Mouse (Mus musculus): ENCODE measurements around the gene Cyp2b23. TPM values are rescaled to one million over a fixed set of nuclear protein-coding genes. Genes with fewer than 3 reads are reported as not detected.
"Not testable (repeated sequence)": the region's sequence is repeated elsewhere in the genome, so short reads cannot be mapped to it uniquely, and the experiment has no call there.

Gene Cyp2b23
- not detected in 2 replicates for polyA plus RNA-seq (2015; fragmentation: Nextera tagmentation; extraction: Ambion mirVana)

GRCm38 (mm10) chr7:26686337-26686736 lies at the start of gene Cyp2b23:
Gene Cyp2b23, minus strand, starts transcription at chr7:26686437.
- Histone ChIP-seq H3K4me1 (ENCODE audit: control insufficient read depth, insufficient read depth, low read depth, low read length) (no peaks in the 10 kb centered on the region), H3K36me3 (ENCODE audit: control insufficient read depth, insufficient read depth, low read length) (no peaks in the 10 kb centered on the region), H3K27me3 (replicated peaks; ENCODE audit: control insufficient read depth, insufficient read depth, low read length) (no peaks in the 10 kb centered on the region), H3K4me2 (ENCODE audit: low read length) (no peak within 1 kb of the TSS), H3K27ac (ENCODE audit: low read depth, low read length) (no peak within 1 kb of the TSS), H3K9me3 (ENCODE audit: control insufficient read depth, low read length) (peaks cover 6% of the 10 kb centered on the region; the same call in 1 of the 2 replicates), H3K9ac (ENCODE audit: low read depth, low read length) (no peak within 1 kb of the TSS), H3K4me3 (ENCODE audit: low read length) (no peak within 1 kb of the TSS)
- 74% methylated on average over 4 of the region's 4 CpGs for WGBS
- ATAC-seq, result no peak

- Histone ChIP-seq H3K27me3 (replicated peaks; ENCODE audit: control insufficient read depth, insufficient read depth, low read length) (no peaks in the 10 kb centered on the region), H3K4me1 (ENCODE audit: control insufficient read depth, insufficient read depth, low read depth, low read length) (no peaks in the 10 kb centered on the region), H3K27ac (ENCODE audit: low read depth, low read length) (no peak overlapping the region), H3K9me3 (ENCODE audit: control insufficient read depth, low read length) (peaks cover 4% of the 10 kb centered on the region; the same call in 1 of the 2 replicates), H3K4me3 (ENCODE audit: low read length) (no peak overlapping the region), H3K4me2 (ENCODE audit: low read length) (no peak overlapping the region), H3K36me3 (ENCODE audit: control insufficient read depth, insufficient read depth, low read length) (no peaks in the 10 kb centered on the region), H3K9ac (ENCODE audit: low read depth, low read length) (no peak overlapping the region)
- 87% methylated on average over 11 of the region's 11 CpGs for WGBS
- no peak for ATAC-seq
Measured at GRCm38 (mm10) chr7:26711061-26711460, 24.8 kb upstream of the Cyp2b23 start.

DNA sequence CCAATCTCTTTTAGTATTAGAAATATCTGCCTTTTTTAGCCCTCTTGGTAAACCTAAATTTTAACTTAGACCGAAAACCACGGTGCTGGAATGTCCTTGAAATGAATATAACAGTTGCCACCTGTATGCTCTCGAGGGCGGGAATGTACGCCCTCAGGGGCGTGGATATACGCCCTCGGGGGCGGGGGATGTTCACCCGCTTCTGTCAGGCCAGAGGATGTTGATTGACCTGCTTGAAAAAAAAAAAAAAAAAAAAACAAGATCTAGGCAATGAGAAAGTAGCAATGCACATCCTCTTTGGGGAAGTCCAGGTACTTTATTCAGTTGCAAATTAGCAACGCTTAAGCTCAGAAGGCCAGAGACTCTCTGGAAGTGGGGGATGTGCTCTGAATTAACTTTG lies 20.8 kb upstream of the Cyp2b23 start:
- Histone ChIP-seq H3K36me3 (ENCODE audit: control insufficient read depth, insufficient read depth, low read length) (no peaks in the 10 kb centered on the region), H3K4me3 (ENCODE audit: low read length) (no peak overlapping the region), H3K9ac (ENCODE audit: low read depth, low read length) (no peak overlapping the region), H3K9me3 (ENCODE audit: control insufficient read depth, low read length) (no peaks in the 10 kb centered on the region), H3K4me2 (ENCODE audit: low read length) (no peak overlapping the region), H3K27me3 (replicated peaks; ENCODE audit: control insufficient read depth, insufficient read depth, low read length) (no peaks in the 10 kb centered on the region), H3K4me1 (ENCODE audit: control insufficient read depth, insufficient read depth, low read depth, low read length) (no peaks in the 10 kb centered on the region), H3K27ac (ENCODE audit: low read depth, low read length) (no peak overlapping the region)
- 39% methylated on average over 11 of the region's 11 CpGs for WGBS
- no peak for ATAC-seq

DNA sequence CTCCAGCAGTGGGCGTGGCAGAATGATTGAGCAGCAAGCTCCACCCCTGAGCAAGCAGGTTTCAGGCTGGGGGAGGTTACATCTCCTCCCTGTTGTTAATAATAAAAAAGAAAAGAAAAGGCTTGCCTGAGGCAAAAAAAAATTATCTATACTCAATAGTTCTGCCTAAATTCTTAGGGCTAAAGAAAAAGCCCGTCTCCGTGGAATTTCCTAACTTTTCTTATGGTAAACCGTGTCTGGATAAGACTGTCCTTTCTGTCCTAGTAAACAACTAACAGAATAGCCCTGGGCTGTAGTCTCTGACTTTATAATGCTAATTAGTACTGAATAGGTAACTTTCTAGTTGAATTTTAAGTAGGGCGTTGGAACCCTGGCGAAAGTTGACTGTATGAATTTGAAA lies 20.0 kb upstream of the Cyp2b23 start:
- H3K9me3 ChIP-seq (ENCODE audit: control insufficient read depth, low read length); H3K36me3 ChIP-seq (ENCODE audit: control insufficient read depth, insufficient read depth, low read length); H3K4me1 ChIP-seq (ENCODE audit: control insufficient read depth, insufficient read depth, low read depth, low read length); ATAC-seq; H3K9ac ChIP-seq (ENCODE audit: low read depth, low read length); H3K27me3 ChIP-seq (replicated peaks; ENCODE audit: control insufficient read depth, insufficient read depth, low read length); H3K4me2 ChIP-seq (ENCODE audit: low read length); H3K27ac ChIP-seq (ENCODE audit: low read depth, low read length); H3K4me3 ChIP-seq (ENCODE audit: low read length): not testable (repeated sequence)
- 35% methylated on average over 6 of the region's 6 CpGs for WGBS

DNA sequence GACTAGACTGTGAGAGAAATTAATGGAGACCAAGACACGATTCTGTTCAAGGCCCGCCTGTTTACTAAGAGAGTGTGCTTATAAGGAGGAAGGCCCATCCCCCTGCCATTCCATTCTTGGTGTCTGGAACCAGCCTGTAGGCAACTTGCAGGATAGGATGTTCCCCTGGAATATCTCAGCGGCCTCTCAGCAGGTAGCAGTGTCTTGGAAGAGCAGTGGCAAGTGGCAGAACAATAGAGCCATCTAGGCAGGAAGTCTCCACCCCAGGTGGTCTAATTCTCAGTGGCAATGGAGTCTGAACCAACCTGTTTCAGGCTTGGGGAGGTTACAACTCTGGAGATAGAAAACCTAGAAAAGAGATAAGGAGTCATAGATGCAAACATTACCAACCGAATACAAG lies 13.9 kb upstream of the Cyp2b23 start:
- H3K27ac ChIP-seq (ENCODE audit: low read depth, low read length), result no peak overlapping the region
- no peaks in the 10 kb centered on the region for H3K36me3 ChIP-seq (ENCODE audit: control insufficient read depth, insufficient read depth, low read length)
- H3K4me3 ChIP-seq (ENCODE audit: low read length), result no peak overlapping the region
- H3K27me3 ChIP-seq (replicated peaks; ENCODE audit: control insufficient read depth, insufficient read depth, low read length), result no peaks in the 10 kb centered on the region
- no peak overlapping the region for H3K4me2 ChIP-seq (ENCODE audit: low read length)
- H3K9me3 ChIP-seq (ENCODE audit: control insufficient read depth, low read length), result no peaks in the 10 kb centered on the region
- 80% methylated on average over 4 of the region's 4 CpGs for WGBS
- no peaks in the 10 kb centered on the region for H3K4me1 ChIP-seq (ENCODE audit: control insufficient read depth, insufficient read depth, low read depth, low read length)
- H3K9ac ChIP-seq (ENCODE audit: low read depth, low read length), result no peak overlapping the region
- no peak for ATAC-seq

DNA sequence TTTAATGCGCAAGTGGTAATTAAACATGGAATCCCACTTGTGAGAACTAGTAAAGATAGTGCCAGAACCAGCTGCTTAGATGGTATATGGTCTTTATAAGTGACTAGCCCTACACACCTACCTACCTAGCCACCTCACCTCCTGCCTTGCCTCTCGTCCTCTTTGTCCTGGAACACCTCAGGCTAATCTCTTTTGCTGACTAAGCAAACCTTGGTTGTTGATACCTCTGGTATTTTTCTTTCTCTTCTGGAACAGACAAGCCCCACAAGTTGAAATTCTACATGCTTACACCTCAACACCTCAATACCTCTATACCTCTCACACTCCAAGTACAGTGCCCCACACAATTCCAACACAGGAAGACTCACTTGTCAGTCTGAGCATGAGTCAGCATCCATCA lies 524 bp downstream of the Cyp2b23 start:
- WGBS, result 75% methylated on average over 2 of the region's 2 CpGs
- peaks cover 6% of the 10 kb centered on the region; the same call in 1 of the 2 replicates for H3K9me3 ChIP-seq (ENCODE audit: control insufficient read depth, low read length)
- no peak overlapping the region for H3K9ac ChIP-seq (ENCODE audit: low read depth, low read length)
- no peak overlapping the region for H3K4me2 ChIP-seq (ENCODE audit: low read length)
- no peak for ATAC-seq
- H3K27me3 ChIP-seq (replicated peaks; ENCODE audit: control insufficient read depth, insufficient read depth, low read length), result no peaks in the 10 kb centered on the region
- H3K27ac ChIP-seq (ENCODE audit: low read depth, low read length), result no peak overlapping the region
- H3K36me3 ChIP-seq (ENCODE audit: control insufficient read depth, insufficient read depth, low read length), result no peaks in the 10 kb centered on the region
- H3K4me3 ChIP-seq (ENCODE audit: low read length), result no peak overlapping the region
- no peaks in the 10 kb centered on the region for H3K4me1 ChIP-seq (ENCODE audit: control insufficient read depth, insufficient read depth, low read depth, low read length)

DNA sequence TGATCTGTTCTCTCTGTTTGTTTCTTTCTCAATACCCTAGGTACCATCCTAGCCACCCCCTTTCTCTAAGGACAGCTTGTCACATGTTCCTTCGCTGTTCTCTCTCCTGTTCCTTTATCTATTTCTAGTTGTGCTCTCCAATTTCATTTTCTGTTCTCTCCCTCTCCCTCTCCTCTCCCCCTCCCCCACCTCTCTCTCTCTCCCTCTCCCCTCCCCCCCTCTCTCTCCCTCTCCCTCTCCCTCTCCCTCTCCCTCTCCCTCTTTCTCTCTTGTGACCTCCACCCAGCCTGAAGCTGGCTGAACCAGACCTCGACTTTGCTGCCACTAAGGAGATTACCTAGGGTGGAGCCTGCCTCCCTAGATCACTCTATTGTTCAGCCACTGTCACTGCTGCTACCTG lies 18.8 kb downstream of the Cyp2b23 start:
- H3K4me1 ChIP-seq (ENCODE audit: control insufficient read depth, insufficient read depth, low read depth, low read length); ATAC-seq; H3K4me2 ChIP-seq (ENCODE audit: low read length); H3K9me3 ChIP-seq (ENCODE audit: control insufficient read depth, low read length); H3K27ac ChIP-seq (ENCODE audit: low read depth, low read length); H3K36me3 ChIP-seq (ENCODE audit: control insufficient read depth, insufficient read depth, low read length); H3K4me3 ChIP-seq (ENCODE audit: low read length); H3K9ac ChIP-seq (ENCODE audit: low read depth, low read length); H3K27me3 ChIP-seq (replicated peaks; ENCODE audit: control insufficient read depth, insufficient read depth, low read length): not testable (repeated sequence)
- WGBS, result 36% methylated on average over 2 of the region's 2 CpGs

GRCm38 (mm10) chr7:26666011-26666410 lies 20.2 kb downstream of the Cyp2b23 start:
- Histone ChIP-seq H3K9me3 (ENCODE audit: control insufficient read depth, low read length) (peaks cover 11% of the 10 kb centered on the region; the same call in 1 of the 2 replicates), H3K27ac (ENCODE audit: low read depth, low read length) (no peak overlapping the region), H3K4me1 (ENCODE audit: control insufficient read depth, insufficient read depth, low read depth, low read length) (no peaks in the 10 kb centered on the region), H3K4me2 (ENCODE audit: low read length) (no peak overlapping the region), H3K36me3 (ENCODE audit: control insufficient read depth, insufficient read depth, low read length) (no peaks in the 10 kb centered on the region), H3K9ac (ENCODE audit: low read depth, low read length) (no peak overlapping the region), H3K27me3 (replicated peaks; ENCODE audit: control insufficient read depth, insufficient read depth, low read length) (no peaks in the 10 kb centered on the region), H3K4me3 (ENCODE audit: low read length) (no peak overlapping the region)
- no peak for ATAC-seq
- WGBS, result 86% methylated on average over 5 of the region's 5 CpGs

DNA sequence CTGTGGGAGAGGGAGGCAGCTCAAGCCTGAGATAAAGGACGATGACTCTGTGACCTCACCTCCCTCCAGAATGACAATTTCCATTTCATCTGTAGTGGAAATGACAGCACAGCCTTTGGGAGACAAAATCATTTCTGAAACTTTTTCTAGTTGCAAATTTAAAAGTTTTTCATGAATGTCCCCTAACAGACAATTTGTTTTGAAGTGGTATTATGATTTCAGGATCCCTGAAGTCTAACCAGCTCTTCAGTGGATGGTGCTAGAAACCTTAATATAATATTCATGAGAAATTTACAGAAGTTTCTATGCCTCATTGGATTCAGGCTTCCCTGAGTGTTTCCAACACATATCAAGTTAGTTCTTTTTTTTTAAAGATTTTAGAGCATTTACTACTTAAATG lies 67.9 kb downstream of the Cyp2b23 start, which contains the start of gene Vmn1r185:
TSS of gene Vmn1r185 (minus strand) at position 101 of the 400 bp plus-strand sequence.
- H3K27ac ChIP-seq (ENCODE audit: low read depth, low read length); ATAC-seq; H3K9ac ChIP-seq (ENCODE audit: low read depth, low read length); H3K27me3 ChIP-seq (replicated peaks; ENCODE audit: control insufficient read depth, insufficient read depth, low read length); H3K9me3 ChIP-seq (ENCODE audit: control insufficient read depth, low read length); H3K36me3 ChIP-seq (ENCODE audit: control insufficient read depth, insufficient read depth, low read length); H3K4me2 ChIP-seq (ENCODE audit: low read length); H3K4me1 ChIP-seq (ENCODE audit: control insufficient read depth, insufficient read depth, low read depth, low read length); H3K4me3 ChIP-seq (ENCODE audit: low read length): not testable (repeated sequence)
- 82% methylated on average over 1 of the region's 1 CpGs for WGBS
